Comparison of ENCODE assay signal across 11 mouse cellular contexts in the genomic region with DNA sequence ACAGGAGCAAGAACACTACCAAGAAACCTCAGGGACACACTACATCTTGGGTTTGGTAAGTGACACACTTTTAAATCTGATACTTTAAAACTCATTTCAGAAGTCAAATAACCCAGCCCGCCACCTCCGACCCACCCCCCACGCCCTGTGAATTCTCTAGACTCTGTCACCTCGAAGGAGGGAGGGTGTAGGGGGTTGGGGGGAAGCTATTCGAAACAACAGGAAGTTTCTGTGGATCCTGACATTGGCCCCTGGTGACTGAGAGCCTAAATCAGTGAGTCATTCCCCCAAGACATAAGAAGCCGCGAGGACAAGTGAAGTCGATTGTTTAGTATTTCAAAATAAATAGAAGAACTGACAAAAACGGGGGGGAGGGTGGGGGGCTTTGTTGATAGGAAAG.
DNase-seq lines count a peak whose midpoint lies in the region; ATAC-seq and TF ChIP-seq lines count a peak whose summit lies in the region.
"Had no signal": no experiment of that assay in that cellular context is flagged by ENCODE, and none has a peak within 500 bp of the region (broad histone marks: within the 10 kb centered on the region; RNA-seq: fewer than 3 reads in every experiment).

No protein-coding gene starts in this region.

- H3K27ac ChIP-seq in intestine, embryonic 14.5 days (ENCODE audit: low read depth) = no peak overlapping the region
- H3K27ac ChIP-seq in intestine, postnatal 0 days (ENCODE audit: low read depth, low read length) = no peak overlapping the region
- H3K27ac ChIP-seq in liver, postnatal 0 days (ENCODE audit: low read depth) = no peak overlapping the region
- H3K27ac ChIP-seq: hindbrain, postnatal 0 days; neural tube, embryonic 13.5 days had no signal

- no peak for DNase-seq in intestine, embryonic 14.5 days (ENCODE audit: low spot score)
- DNase-seq in liver, postnatal 0 days = no peak
- no peak for DNase-seq in cerebellum, postnatal 36 days
- no peak for DNase-seq in urinary bladder, adult 18-20 months (ENCODE audit: low spot score in 2 of 2)
- DNase-seq in cerebellum, postnatal 14 days = no peak

- WGBS in intestine, embryonic 14.5 days = 26% methylated on average over 9 of the region's 9 CpGs
- 25% methylated on average over 9 of the region's 9 CpGs for WGBS in intestine, postnatal 0 days
- WGBS in liver, postnatal 0 days (ENCODE audit: insufficient replicate concordance) = 24% methylated on average over 9 of the region's 9 CpGs

- TF ChIP-seq CTCF in intestine, postnatal 0 days (IDR thresholded peaks at IDR 0.05; ENCODE audit: low read depth) = no peak
- TF ChIP-seq CTCF in liver, postnatal 0 days (IDR thresholded peaks at IDR 0.05; ENCODE audit: low read depth) = no peak

- no peak for ATAC-seq in intestine, embryonic 14.5 days (replicated peaks; ENCODE audit: low FRiP score, low TSS enrichment, low read depth)
- ATAC-seq in intestine, postnatal 0 days = no peak
- peak; percentile 53 for ATAC-seq in CD4-positive, CD25-positive, alpha-beta regulatory T cell, adult 4 months
- ATAC-seq in common myeloid progenitor, adult 5-6 weeks (replicated peaks; ENCODE audit: low read depth, poor library complexity, severe bottlenecking) = 0 out of 2 replicates have a peak, but pooled peaks have one; percentile 22
- no peak for ATAC-seq in liver, postnatal 0 days
- ATAC-seq: forebrain, embryonic 14.5 days; hindbrain, postnatal 0 days had no signal

- H3K27me3 ChIP-seq in intestine, embryonic 14.5 days (replicated peaks; ENCODE audit: control insufficient read depth, insufficient read depth, low read length) = no peaks in the 10 kb centered on the region
- H3K27me3 ChIP-seq in intestine, postnatal 0 days (replicated peaks; ENCODE audit: control insufficient read depth, insufficient read depth, low read length) = no peaks in the 10 kb centered on the region
- no peaks in the 10 kb centered on the region for H3K27me3 ChIP-seq in liver, postnatal 0 days (ENCODE audit: insufficient read depth, low read length)

- H3K9ac ChIP-seq in intestine, embryonic 14.5 days (ENCODE audit: low read length) = no peak overlapping the region
- no peak overlapping the region for H3K9ac ChIP-seq in intestine, postnatal 0 days (ENCODE audit: low read depth, low read length)
- no peak overlapping the region for H3K9ac ChIP-seq in liver, postnatal 0 days (replicated peaks)
- H3K9ac ChIP-seq: neural tube, embryonic 13.5 days had no signal

- no peak for TF ChIP-seq EP300 in liver, postnatal 0 days (IDR thresholded peaks at IDR 0.05; ENCODE audit: low read depth)

- no peak overlapping the region for H3K4me3 ChIP-seq in intestine, embryonic 14.5 days (ENCODE audit: low read depth, low read length)
- H3K4me3 ChIP-seq in intestine, postnatal 0 days (ENCODE audit: low read depth, low read length) = no peak overlapping the region
- no peak overlapping the region for H3K4me3 ChIP-seq in liver, postnatal 0 days (ENCODE audit: low read depth, low read length)
- H3K4me3 ChIP-seq: neural tube, embryonic 13.5 days had no signal

- no peaks in the 10 kb centered on the region for H3K36me3 ChIP-seq in intestine, embryonic 14.5 days (ENCODE audit: control insufficient read depth, insufficient read depth, low read length)
- no peaks in the 10 kb centered on the region for H3K36me3 ChIP-seq in intestine, postnatal 0 days (ENCODE audit: control insufficient read depth, insufficient read depth)
- H3K36me3 ChIP-seq in liver, postnatal 0 days (replicated peaks; ENCODE audit: insufficient read depth, low read length) = no peaks in the 10 kb centered on the region
- H3K36me3 ChIP-seq: neural tube, embryonic 13.5 days had no signal

- H3K4me2 ChIP-seq in intestine, embryonic 14.5 days (ENCODE audit: low read length) = peak overlapping the region; percentile 28; the same call in 1 of the 2 replicates
- no peak overlapping the region for H3K4me2 ChIP-seq in intestine, postnatal 0 days (replicated peaks; ENCODE audit: low read depth)
- 0 out of 2 replicates have a peak overlapping the region, but pooled peaks have one; percentile 4 for H3K4me2 ChIP-seq in liver, postnatal 0 days (ENCODE audit: low read depth, low read length)
- H3K4me2 ChIP-seq: neural tube, embryonic 13.5 days had no signal

- H3K9me3 ChIP-seq in intestine, embryonic 14.5 days (ENCODE audit: control insufficient read depth, low read length) = no peaks in the 10 kb centered on the region
- H3K9me3 ChIP-seq in intestine, postnatal 0 days (ENCODE audit: control insufficient read depth) = no peaks in the 10 kb centered on the region
- H3K9me3 ChIP-seq in liver, postnatal 0 days (ENCODE audit: low read length) = no peaks in the 10 kb centered on the region
- H3K9me3 ChIP-seq: neural tube, embryonic 13.5 days had no signal

- peaks cover 20% of the 10 kb centered on the region for H3K4me1 ChIP-seq in intestine, embryonic 14.5 days (replicated peaks; ENCODE audit: control insufficient read depth, insufficient read depth, low read length)
- no peaks in the 10 kb centered on the region for H3K4me1 ChIP-seq in intestine, postnatal 0 days (replicated peaks; ENCODE audit: control insufficient read depth, insufficient read depth, low read length)
- H3K4me1 ChIP-seq in liver, postnatal 0 days (ENCODE audit: insufficient read depth) = peaks cover 16% of the 10 kb centered on the region

Comparison
In these comparisons a context has a peak if more than half of its experiments do, and no peak if none do; other contexts are left out.
1. ATAC-seq: peak in CD4-positive, CD25-positive, alpha-beta regulatory T cell, adult 4 months (single experiment) and common myeloid progenitor, adult 5-6 weeks (single experiment); none in intestine, embryonic 14.5 days (single experiment), intestine, postnatal 0 days (single experiment) and liver, postnatal 0 days (single experiment).